Comparison of ENCODE assay signal across 9 mouse cellular contexts in the genomic region with DNA sequence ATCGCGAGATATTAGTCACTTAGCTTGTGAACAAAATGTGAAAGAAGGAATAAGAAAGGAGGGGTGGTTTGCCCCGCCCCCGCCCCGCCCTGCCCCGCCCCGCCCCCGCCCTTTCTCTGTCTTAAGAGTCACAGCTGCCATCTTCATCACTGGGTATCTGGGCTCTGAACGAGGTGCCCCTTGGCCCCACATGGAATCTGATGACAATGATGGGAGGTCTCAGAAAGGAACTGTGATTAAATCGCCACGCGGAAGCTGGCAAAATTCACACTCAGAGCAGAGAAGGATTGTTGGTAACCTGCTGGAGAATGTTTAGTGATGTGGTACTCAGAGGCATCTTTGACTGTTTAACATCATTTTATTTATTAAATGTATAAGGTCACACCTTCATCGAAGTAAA.
A peak's percentile ranks its signal among the peaks of the same experiment; 100 is the strongest.
DNase-seq lines count a peak whose midpoint lies in the region; ATAC-seq and TF ChIP-seq lines count a peak whose summit lies in the region.
"Had no signal": no experiment of that assay in that cellular context is flagged by ENCODE, and none has a peak within 500 bp of the region (broad histone marks: within the 10 kb centered on the region; RNA-seq: fewer than 3 reads in every experiment).

No protein-coding gene starts in this region.

- TF ChIP-seq CTCF in gastrocnemius, adult 2 months (IDR thresholded peaks at IDR 0.05) = no peak
- TF ChIP-seq CTCF in liver, postnatal 0 days (IDR thresholded peaks at IDR 0.05; ENCODE audit: low read depth) = no peak

- no peak overlapping the region for H3K9ac ChIP-seq in neural tube, embryonic 11.5 days (ENCODE audit: low read length)
- no peak overlapping the region for H3K9ac ChIP-seq in liver, postnatal 0 days (replicated peaks)

- WGBS in neural tube, embryonic 11.5 days = 22% methylated on average over 13 of the region's 13 CpGs
- 20% methylated on average over 13 of the region's 13 CpGs for WGBS in liver, postnatal 0 days (ENCODE audit: insufficient replicate concordance)

- ATAC-seq in neural tube, embryonic 11.5 days (ENCODE audit: insufficient read depth, low FRiP score, low TSS enrichment) = no peak
- no peak for ATAC-seq in liver, postnatal 0 days
- ATAC-seq in inflammation-experienced regulatory T-cells, adult 6 months = no peak

- no peak overlapping the region for H3K27ac ChIP-seq in gastrocnemius, adult 2 months
- H3K27ac ChIP-seq in neural tube, embryonic 11.5 days (ENCODE audit: low read depth, low read length) = no peak overlapping the region
- H3K27ac ChIP-seq in liver, postnatal 0 days (ENCODE audit: low read depth) = no peak overlapping the region

- H3K4me1 ChIP-seq in neural tube, embryonic 11.5 days (ENCODE audit: control insufficient read depth, insufficient read depth, low read length) = 0 out of 2 replicates have a peak, but pooled peaks cover 3% of the 10 kb centered on the region
- H3K4me1 ChIP-seq in liver, postnatal 0 days (ENCODE audit: insufficient read depth) = no peaks in the 10 kb centered on the region

- no peak for DNase-seq in gastrocnemius, adult 2 months
- DNase-seq in gastrocnemius, postnatal 36 days = no peak
- no peak for DNase-seq in neural tube, embryonic 11.5 days (ENCODE audit: low spot score)
- DNase-seq in neural tube, embryonic 10.5 days (ENCODE audit: extremely low spot score, low spot score) = no peak
- no peak for DNase-seq in liver, postnatal 0 days
- DNase-seq in urinary bladder, adult 18-20 months (ENCODE audit: low spot score in 2 of 2) = no peak
- no peak for DNase-seq in spleen, postnatal 36 days (ENCODE audit: low spot score in 2 of 2)

- H3K9me3 ChIP-seq in neural tube, embryonic 11.5 days (ENCODE audit: control insufficient read depth, low read length) = no peaks in the 10 kb centered on the region
- no peaks in the 10 kb centered on the region for H3K9me3 ChIP-seq in liver, postnatal 0 days (ENCODE audit: low read length)

- H3K36me3 ChIP-seq in neural tube, embryonic 11.5 days (ENCODE audit: control insufficient read depth, insufficient read depth, low read length) = no peaks in the 10 kb centered on the region
- H3K36me3 ChIP-seq in liver, postnatal 0 days (replicated peaks; ENCODE audit: insufficient read depth, low read length) = no peaks in the 10 kb centered on the region

- no peaks in the 10 kb centered on the region for H3K27me3 ChIP-seq in neural tube, embryonic 11.5 days (ENCODE audit: control insufficient read depth, insufficient read depth, low read length)
- H3K27me3 ChIP-seq in liver, postnatal 0 days (ENCODE audit: insufficient read depth, low read length) = no peaks in the 10 kb centered on the region

- H3K4me2 ChIP-seq in neural tube, embryonic 11.5 days (ENCODE audit: low read depth) = peak overlapping the region; percentile 46
- H3K4me2 ChIP-seq in liver, postnatal 0 days (ENCODE audit: low read depth, low read length) = peak overlapping the region; percentile 24; the same call in 1 of the 2 replicates

- intact Hi-C loops in gastrocnemius, adult 2 months (cut with DNase I) = no loop called here
- intact Hi-C loops in gastrocnemius, postnatal 36 days (cut with DNase I) = no loop called here

- H3K4me3 ChIP-seq in gastrocnemius, adult 2 months = peak overlapping the region; percentile 48
- H3K4me3 ChIP-seq in neural tube, embryonic 11.5 days (ENCODE audit: low read depth, low read length) = peak overlapping the region; percentile 19
- H3K4me3 ChIP-seq in liver, postnatal 0 days (ENCODE audit: low read depth, low read length) = no peak overlapping the region
- H3K4me3 ChIP-seq: erythroblast, embryonic 14.5 days had no signal

- TF ChIP-seq EP300 in liver, postnatal 0 days (IDR thresholded peaks at IDR 0.05; ENCODE audit: low read depth) = no peak
